Mouse (Mus musculus): ENCODE measurements at regions not wholly inside any gene's neighbourhood (a gene's known extent, or its start where the extent isn't known, plus 50 kb on each side); places are given as distances from the start of the nearest gene placed in this dataset.

GRCm38 (mm10) chr1:89011454-89011853 lies 58.8 kb upstream of the Sh3bp4 start:
- TF ChIP-seq CTCF (IDR thresholded peaks at IDR 0.05; ENCODE audit: extremely low read depth, insufficient read depth, low read length): no peak
- no peak for TF ChIP-seq POLR2A (IDR thresholded peaks at IDR 0.05; ENCODE audit: extremely low read depth, insufficient read depth, low read length)

All from cortical plate, adult 2 months (tissue).